Mouse (Mus musculus) embryonic stem cell, embryonic (primary cell): ENCODE data around the gene Rnf5.

ENCODE experiments used
- CTCF ChIA-PET, 4 experiments: fragments of 300-600 bp in 2 of 4; fragments of 350-600 bp in 2 of 4; sonication (Branson Sonifier 250); formaldehyde crosslinking; loops; one replicate each; lab custom pipeline; 2022; ENCODE audit warnings: inconsistent platforms in 2 of 4; lab: Charles Lee
- POLR2A ChIA-PET, 4 experiments: fragments of 300-600 bp in 2 of 4; fragments of 350-600 bp in 2 of 4; sonication (Branson Sonifier 250); formaldehyde crosslinking; loops; one replicate each; lab custom pipeline; 2022; ENCODE audit warnings: antibody characterized with exemption in 4 of 4, inconsistent platforms in 1 of 4; lab: Charles Lee

Gene Rnf5

DNA sequence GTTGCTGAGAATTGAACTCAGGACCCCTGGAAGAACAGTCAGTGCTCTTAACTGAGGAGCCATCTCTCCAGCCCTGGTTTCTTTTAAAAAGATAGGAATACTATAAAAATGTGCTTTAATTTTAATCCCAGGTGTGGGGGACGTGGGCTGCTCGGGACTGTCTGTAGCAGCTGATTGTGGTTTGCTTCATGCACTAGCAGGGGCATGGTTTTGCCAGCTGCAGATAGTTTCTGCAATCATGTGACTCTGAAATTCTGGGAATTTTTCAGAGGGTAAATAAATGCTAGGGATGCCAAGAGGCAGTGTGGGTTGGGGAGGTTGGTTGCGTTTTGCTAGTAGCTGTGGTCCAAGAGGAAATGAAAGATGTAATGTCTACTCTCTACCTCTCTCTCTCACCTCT is 38.5 kb upstream of the Rnf5 start:
- ChIA-PET POLR2A (interaction anchor here in 1 of 4 experiments (1.5 kb wide), 1 partner anchor 8 kb away, joined by 3 read pairs; no protein-coding TSS in a partner anchor), CTCF (interaction anchor here in 2 of 4 experiments (1.3 to 1.6 kb wide), 2 partner anchors 10 to 23 kb away, joined by 4 to 5 read pairs; no protein-coding TSS in a partner anchor)

DNA sequence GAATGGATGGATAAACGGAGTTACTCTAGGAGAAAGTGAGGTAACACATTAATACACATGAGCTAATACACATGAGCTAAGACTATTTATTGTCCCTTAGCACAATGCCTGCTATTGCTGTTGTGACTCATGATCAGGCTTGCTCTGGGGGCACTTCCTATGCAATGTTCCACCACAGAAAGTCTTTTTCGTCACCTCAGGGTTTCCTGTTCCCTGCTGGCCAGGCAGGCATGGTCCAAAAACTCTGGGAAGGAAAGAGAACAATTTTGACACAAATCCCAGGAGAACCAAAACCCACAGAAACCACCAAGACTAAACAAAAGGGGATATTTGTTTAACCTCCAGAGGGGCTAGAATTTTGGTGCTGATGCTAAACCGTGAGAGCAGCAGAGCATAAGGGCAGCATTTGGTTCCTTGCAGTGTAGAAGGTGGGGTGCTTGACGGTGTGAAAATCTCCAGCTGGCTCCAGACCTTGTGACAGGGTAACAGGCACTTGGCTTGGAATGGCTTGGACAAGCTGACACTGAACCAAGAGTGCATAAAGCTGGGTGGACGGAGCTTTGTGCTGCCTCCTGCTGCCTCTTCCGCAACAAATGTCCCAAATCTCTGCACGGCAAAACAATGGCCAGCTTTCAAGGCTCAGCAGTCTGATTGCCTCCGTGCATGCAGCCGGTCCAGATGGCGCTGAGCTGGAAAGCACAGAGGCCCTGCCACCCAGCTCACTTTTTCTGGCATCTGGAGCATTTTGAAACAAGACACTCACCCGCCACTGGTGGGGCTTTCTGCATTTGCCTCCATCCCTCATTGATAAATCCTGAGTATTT is 37.5 kb upstream of the Rnf5 start:
- POLR2A ChIA-PET, result interaction anchor here (0.5 to 1.5 kb wide), 6 partner anchors 8 to 421 kb away, joined by 3 to 4 read pairs (median 3); no protein-coding TSS in a partner anchor
- CTCF ChIA-PET, result interaction anchor here in 3 of 4 experiments (0.7 to 1.6 kb wide), 5 partner anchors 9 to 46 kb away, joined by 3 to 5 read pairs (median 3); no protein-coding TSS in a partner anchor

DNA sequence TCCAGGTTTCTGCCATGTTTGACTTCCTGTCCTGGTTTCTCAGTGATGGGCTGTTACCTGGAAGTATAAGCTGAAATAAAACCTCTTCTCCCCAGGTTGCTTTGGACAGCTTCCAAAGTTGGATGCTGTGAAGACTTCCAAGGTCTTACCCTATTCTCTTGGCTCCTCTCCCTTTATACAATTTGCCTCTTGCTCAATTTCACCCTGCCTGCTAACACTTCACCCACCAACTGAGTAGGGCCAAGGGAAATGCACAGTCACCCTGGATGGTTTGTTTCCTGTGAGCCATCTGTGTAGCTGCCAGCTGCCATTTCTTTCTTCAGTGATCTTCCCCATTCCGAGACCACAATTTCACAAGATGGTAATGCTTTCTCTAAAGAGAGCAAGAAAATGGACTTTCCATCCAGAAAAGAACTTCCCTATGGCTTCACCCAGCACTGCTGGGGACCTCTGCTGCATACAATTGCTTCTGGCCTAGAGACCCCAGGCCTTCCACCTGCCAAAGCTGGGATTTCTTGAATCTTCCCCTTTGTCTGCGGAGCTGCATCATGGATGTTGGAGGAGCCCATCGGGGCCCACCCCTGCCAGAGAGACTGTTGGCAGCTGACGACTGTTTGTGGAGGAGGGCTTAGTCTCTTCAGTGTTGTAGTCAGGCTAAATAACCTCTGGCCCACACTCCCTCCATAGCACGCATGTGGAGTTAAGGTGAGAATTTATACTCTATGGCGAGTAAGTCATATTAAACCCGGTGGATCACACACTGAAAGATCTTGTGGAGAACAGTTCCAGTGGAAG is 36.2 kb upstream of the Rnf5 start:
- CTCF ChIA-PET, result no interaction called here
- POLR2A ChIA-PET, result interaction anchor here in 1 of 4 experiments (1.1 kb wide), 1 partner anchor 313 kb away, joined by 3 read pairs; no protein-coding TSS in a partner anchor

DNA sequence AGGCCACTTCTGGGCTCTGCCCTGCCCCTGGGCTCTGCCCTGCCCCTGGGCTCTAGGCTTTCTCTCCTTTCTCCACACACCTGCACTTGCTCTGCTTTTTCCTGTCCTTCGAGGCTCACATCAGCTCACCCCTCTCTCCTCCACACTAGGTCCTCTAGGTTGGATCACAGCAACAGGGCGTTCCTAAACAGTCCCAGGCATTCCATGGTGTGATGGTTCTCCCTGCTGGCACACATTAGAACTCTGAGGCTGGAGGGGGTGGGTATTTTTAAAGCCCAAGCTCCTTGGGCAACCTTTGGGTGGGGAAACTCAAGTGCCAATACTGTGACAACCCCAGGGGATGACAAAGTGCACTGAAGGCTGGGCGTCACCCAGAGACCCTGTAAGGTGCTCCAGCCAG is 34.0 kb upstream of the Rnf5 start:
- CTCF ChIA-PET, result interaction anchor here in 1 of 4 experiments (0.6 to 0.9 kb wide), 2 partner anchors 18 to 335 kb away, joined by 3 to 4 read pairs; partner anchors contain the start of gene Hspa1l
- POLR2A ChIA-PET, result interaction anchor here in 2 of 4 experiments (1.0 to 1.6 kb wide), 4 partner anchors 10 to 33 kb away, joined by 3 to 4 read pairs (median 4); partner anchors contain the start of genes Atf6b (in 2 of the 2) and Agpat1 (in 1 of the 2)

DNA sequence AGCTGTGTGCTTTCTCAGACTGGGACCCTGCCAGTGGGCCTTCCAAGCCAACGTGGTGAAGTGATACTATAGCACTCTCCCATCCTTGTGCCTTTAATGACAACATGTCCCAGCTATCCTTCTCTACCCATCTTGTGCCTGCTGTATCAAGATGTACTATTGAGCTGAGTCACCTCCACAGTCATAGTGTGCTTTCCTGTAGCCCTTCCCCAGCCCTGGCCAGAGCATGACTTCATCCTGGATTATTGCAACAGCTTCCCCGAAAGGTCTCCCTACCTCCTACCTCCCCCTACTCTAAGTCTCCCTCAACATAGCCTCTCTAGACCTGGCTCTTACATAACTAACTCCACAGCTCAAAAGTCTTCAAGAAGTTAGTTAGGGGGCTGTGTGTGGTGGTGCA is 32.2 kb upstream of the Rnf5 start:
- ChIA-PET CTCF (interaction anchor here in 2 of 4 experiments (0.8 to 1.1 kb wide), 2 partner anchors 15 to 17 kb away, joined by 3 read pairs; no protein-coding TSS in a partner anchor), POLR2A (interaction anchor here in 2 of 4 experiments (0.6 to 1.6 kb wide), 4 partner anchors 10 to 315 kb away, joined by 3 to 5 read pairs (median 4); partner anchors contain the start of gene Atf6b (in 1 of the 2))

DNA sequence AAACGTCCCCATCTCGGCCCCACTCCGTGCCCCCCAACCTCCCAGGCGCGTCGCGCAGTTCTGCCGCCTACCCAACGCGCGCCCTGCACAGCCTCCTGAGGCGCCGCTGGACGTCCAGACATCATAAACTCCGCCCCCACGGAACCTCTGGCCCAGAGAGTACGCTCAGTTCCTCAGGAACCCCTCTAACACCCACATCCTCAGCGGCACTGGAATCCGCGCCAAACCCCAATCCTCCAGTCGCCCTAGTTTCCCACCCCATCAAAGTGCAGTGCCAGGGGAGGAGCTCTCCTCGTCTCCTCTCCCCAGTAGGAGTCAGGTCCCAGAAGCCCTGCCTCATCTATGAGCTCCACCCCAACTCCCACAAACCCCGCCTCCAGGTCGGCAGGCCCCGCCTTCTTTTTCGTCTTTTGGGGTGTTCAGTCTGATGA is 28.8 kb upstream of the Rnf5 start:
- ChIA-PET CTCF (interaction anchor here (0.5 to 1.6 kb wide), 14 partner anchors 9 to 313 kb away, joined by 3 to 12 read pairs (median 5); partner anchors contain the start of genes Atf6b (in 1 of the 4), Fkbpl (in 1 of the 4) and Pbx2 (in 1 of the 4)), POLR2A (interaction anchor here (0.5 to 1.8 kb wide), 37 partner anchors 9 to 677 kb away, joined by 3 to 24 read pairs (median 4); partner anchors contain the start of genes Atf6b (in 4 of the 4), Fkbpl (in 3 of the 4), Agpat1 (in 2 of the 4) and Pbx2 (in 2 of the 4))

DNA sequence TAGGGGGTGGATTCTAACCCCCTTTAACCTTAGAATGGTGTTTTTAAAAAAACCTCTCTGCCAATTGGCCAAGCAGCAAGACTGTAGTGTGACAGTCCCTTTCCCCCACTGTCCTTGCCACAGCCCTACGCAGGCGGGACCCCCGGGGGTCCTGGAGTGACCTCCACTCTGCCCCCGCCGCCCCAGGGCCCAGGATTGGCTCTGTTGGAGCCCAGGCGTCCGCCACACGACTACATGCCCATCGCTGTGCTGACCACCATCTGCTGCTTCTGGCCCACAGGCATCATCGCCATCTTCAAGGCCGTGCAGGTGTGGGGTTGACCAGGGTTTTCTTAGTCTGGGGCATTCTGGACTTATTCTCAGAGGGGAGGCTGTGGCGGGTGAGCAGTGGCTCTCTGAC is 28.2 kb upstream of the Rnf5 start:
- CTCF ChIA-PET, result interaction anchor here in 1 of 4 experiments (1.6 kb wide), 1 partner anchor 13 kb away, joined by 10 read pairs; no protein-coding TSS in a partner anchor
- POLR2A ChIA-PET, result interaction anchor here in 1 of 4 experiments (1.8 kb wide), 1 partner anchor 13 kb away, joined by 18 read pairs; the partner anchor contains the start of gene Fkbpl

DNA sequence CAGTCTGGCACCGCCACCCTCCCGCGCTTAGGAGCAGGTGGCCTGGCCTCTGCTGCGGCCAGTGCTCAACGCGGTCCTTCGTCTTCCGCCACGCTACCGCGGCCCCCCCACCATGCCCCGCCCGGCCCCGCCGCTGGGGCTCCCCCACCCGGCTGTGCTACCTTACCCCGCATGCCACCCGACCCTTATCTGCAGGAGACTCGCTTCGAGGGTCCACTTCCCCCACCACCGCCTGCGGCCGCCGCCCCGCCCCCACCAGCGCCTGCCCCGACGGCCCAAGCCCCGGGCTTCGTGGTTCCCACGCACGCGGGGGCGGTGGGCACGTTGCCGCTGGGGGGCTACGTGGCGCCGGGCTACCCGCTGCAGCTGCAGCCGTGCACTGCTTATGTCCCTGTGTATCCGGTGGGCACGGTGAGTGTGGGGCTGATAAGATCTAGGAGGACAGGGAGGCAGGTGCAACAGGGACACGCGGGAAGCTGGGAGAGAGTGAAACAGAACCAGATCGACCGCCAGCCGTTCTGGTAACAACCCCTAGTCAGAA is 27.3 kb upstream of the Rnf5 start:
- ChIA-PET CTCF (no interaction called here), POLR2A (no interaction called here)

DNA sequence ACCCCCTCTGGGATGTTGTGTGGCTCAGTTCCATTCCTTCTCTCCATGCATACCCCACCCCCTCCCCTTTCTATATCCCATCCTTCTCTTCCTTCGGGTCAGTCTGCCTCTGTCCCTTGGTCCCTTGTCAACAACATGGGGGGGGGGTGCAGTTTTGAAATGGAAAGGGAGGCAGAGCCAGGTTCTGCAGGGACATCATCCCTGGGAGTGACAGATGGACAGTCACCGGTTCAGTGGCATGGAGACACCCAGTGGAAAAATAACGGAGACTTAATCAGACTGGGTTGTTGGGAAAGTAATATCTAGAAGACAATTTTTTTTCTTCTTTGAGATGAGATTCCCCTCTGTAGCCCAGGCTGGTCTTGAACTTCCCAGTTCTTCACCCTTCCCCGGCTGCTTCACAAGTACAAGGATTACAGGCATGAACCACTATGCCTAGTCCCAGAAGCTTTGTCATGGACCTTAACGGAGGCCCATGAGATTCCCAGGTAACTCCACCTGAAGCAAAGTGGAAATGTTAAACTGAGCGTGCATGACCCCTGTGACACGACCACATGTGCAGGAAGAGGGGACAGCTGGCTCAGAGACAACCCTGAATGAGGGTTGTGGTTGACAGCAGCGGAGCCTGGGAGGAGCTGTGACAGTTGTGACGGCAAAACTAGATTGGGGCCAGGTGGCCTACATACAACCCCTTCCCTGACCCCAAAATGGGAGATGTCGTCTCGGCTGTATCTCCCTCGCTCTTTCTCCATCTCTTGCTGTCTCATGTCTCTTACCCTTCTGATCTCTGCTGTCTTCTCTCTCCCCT is 26.5 kb upstream of the Rnf5 start:
- ChIA-PET CTCF (interaction anchor here in 1 of 4 experiments (1.2 kb wide), 1 partner anchor 11 kb away, joined by 6 read pairs; no protein-coding TSS in a partner anchor), POLR2A (interaction anchor here in 2 of 4 experiments (0.7 to 3.1 kb wide), 4 partner anchors 17 to 521 kb away, joined by 3 to 11 read pairs (median 6); partner anchors contain the start of gene Atf6b (in 1 of the 2))

DNA sequence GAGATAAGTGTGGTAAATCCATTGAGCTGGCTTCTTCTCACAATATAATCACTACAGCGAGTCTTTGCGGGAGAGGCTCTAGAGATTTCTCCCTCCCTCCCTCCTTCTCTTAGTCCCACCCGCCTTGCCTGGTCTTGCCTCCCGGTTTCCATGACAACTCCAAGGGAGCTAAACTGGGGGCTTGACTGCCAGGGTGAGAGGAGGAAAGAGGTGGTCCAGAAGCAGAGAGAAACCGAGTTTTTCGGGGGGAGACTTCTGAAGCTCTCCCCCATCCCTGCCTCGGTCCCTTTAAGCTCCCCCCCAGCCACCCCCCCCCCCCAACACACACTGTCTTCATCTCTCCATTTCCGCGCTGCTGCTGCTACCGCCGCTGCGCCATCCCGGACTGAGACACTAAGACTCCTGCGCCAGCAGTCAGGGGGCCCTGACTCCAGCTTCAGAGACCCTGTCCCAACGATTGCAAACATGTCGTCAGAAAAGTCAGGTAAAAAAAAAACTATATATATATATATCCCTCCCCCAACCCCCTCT is 25.8 kb upstream of the Rnf5 start, which contains the start of gene Prrt1:
Gene Prrt1 (plus strand): TSS at position 313 of the 531 bp plus-strand sequence.
- ChIA-PET CTCF (interaction anchor here in 1 of 4 experiments (1.2 kb wide), 1 partner anchor 10 kb away, joined by 6 read pairs; no protein-coding TSS in a partner anchor), POLR2A (interaction anchor here in 3 of 4 experiments (0.6 to 3.1 kb wide), 10 partner anchors 17 to 520 kb away, joined by 3 to 11 read pairs (median 3); partner anchors contain the start of gene Atf6b (in 2 of the 3))

DNA sequence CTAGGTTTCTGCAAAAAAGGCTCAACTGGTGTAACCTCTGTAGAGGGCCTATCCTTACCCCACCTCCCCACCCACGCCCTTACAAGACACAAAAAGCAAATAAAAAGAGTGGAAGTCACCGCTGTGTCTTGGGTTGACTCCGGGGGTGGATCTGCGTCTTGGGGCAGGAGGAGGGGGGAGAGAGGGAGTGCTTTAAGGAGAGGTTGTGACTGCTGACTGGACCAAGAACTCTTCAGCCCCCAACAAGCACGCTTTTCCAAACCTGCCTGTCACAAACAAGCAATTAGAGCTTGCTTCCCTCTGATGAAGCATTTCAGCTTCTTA is 25.1 kb upstream of the Rnf5 start:
- CTCF ChIA-PET, result no interaction called here
- POLR2A ChIA-PET, result interaction anchor here in 3 of 4 experiments (0.6 to 3.1 kb wide), 8 partner anchors 16 to 324 kb away, joined by 3 to 11 read pairs (median 4); partner anchors contain the start of genes Atf6b (in 1 of the 3) and Fkbpl (in 1 of the 3)

DNA sequence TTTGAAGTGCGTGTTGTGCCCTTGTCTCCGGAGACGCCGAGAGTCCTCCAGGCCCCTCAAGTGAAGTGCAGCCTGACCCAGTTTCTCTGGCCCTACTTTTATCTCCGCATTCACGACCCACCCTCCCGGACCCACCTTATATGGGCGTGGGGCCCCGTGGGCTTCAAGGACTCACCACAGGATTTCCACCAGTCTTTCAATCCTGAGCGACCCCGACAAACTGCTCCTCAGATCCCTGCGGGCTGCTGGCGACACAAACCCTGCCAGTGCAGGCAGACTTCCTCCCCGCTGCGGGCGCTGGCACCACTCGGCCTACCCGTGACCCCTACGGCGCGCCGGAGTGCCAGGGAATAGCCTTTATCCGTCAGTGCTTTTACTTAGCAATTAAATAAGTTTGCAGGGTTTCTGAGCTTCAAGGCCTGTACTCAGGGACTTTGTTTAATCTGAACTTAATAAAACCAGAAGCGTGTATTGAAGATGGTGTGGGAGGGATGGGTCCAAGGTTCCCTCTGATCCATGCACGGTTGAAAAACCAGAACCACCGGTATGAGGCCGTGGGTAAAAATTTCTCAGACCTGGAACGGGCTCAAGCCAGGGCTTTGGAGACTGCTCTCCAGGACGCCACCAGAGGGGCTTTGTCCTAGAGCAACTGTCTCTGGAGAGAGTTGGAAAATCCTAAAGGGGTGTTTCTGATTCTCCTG is 24.6 kb upstream of the Rnf5 start, which contains the start of gene Ppt2:
Gene Ppt2 (minus strand): TSS at position 568 of the 701 bp plus-strand sequence.
- CTCF ChIA-PET, result interaction anchor here in 3 of 4 experiments (0.6 to 1.9 kb wide), 3 partner anchors 9 to 188 kb away, joined by 3 to 7 read pairs (median 6); no protein-coding TSS in a partner anchor
- POLR2A ChIA-PET, result interaction anchor here in 3 of 4 experiments (0.6 to 3.1 kb wide), 7 partner anchors 16 to 325 kb away, joined by 3 to 11 read pairs (median 7); partner anchors contain the start of genes Fkbpl (in 2 of the 3), Agpat1 (in 1 of the 3), Atf6b (in 1 of the 3) and Rnf5 (in 1 of the 3)

DNA sequence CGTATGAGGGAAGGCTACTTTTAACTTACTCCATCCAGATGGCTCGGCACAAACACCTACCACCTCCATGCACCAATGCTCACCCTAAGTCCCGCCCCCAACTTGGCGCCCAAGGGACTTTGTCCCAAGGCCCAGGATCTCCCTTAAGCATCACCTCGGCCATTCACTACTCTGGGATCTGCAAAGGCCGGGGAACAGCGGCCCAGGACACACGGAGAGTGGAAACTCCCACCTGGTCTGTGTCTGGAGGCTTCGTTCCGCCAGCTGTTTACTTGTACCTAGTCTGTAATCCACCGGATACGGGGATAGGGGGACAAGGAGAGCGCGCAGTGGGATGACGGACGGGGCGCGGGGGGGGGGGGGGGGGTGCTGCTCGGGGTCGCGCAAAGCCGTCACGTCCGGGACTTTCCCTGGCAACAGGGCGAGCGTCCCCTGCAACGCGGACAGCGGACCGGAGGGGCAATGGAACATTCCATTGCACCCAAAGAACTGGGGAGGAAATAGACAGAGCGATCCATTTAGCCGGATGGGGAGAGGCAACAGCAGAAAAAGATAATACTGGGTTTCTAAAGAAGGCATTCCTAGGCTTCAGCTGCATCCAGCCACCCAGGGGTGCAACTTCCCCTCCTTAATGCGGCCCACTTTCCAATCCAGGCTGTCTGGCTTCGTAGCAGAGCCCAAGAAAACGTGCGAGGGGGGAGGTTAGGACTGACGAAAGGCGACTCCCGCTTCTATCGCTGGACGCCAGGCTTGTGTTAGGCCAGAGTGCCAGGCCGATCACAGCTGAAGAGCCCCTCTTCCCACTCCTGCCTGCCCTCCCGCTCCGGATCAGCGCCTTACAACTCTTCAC is 23.8 kb upstream of the Rnf5 start:
- POLR2A ChIA-PET, result interaction anchor here in 3 of 4 experiments (0.6 to 3.1 kb wide), 10 partner anchors 17 to 1239 kb away, joined by 3 to 11 read pairs (median 6); partner anchors contain the start of genes Atf6b (in 3 of the 3), Fkbpl (in 2 of the 3), Agpat1 (in 1 of the 3) and Rnf5 (in 1 of the 3)
- CTCF ChIA-PET, result interaction anchor here in 3 of 4 experiments (0.6 to 1.9 kb wide), 4 partner anchors 8 to 187 kb away, joined by 3 to 7 read pairs (median 5); no protein-coding TSS in a partner anchor

DNA sequence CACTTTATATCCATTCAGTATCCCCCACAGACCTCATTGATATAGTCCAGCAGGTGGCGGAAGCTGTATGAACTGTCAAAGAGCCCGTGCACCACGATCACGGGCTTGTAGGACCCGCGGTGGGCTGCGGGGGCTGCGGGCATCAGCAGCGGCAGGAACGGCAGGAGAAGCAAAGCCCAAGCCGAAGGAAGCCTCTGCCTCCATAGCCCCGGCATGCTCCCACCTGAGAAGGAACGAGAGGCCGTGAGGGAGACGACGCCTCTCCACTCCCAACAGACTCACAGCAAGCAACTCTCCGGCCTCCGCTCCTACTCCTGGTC is 23.2 kb upstream of the Rnf5 start:
- CTCF ChIA-PET, result interaction anchor here in 3 of 4 experiments (1.1 to 1.9 kb wide), 3 partner anchors 8 to 71 kb away, joined by 4 to 7 read pairs (median 6); no protein-coding TSS in a partner anchor
- POLR2A ChIA-PET, result interaction anchor here (0.5 to 3.1 kb wide), 12 partner anchors 18 to 1240 kb away, joined by 3 to 11 read pairs (median 6); partner anchors contain the start of genes Atf6b (in 3 of the 4), Fkbpl (in 2 of the 4), Agpat1 (in 1 of the 4) and Rnf5 (in 1 of the 4)
